Mouse (Mus musculus) CD4-positive helper T cell, adult 2 months (primary cell): ENCODE measurements around the gene Sar1a.

Experiments
- DNase-seq: peaks from one replicate; pipeline ENCODE4 v3.0.0-alpha.2; 2012; ENCODE audit warnings: low read depth, missing footprints, low spot score

The Sar1a gene

DNA sequence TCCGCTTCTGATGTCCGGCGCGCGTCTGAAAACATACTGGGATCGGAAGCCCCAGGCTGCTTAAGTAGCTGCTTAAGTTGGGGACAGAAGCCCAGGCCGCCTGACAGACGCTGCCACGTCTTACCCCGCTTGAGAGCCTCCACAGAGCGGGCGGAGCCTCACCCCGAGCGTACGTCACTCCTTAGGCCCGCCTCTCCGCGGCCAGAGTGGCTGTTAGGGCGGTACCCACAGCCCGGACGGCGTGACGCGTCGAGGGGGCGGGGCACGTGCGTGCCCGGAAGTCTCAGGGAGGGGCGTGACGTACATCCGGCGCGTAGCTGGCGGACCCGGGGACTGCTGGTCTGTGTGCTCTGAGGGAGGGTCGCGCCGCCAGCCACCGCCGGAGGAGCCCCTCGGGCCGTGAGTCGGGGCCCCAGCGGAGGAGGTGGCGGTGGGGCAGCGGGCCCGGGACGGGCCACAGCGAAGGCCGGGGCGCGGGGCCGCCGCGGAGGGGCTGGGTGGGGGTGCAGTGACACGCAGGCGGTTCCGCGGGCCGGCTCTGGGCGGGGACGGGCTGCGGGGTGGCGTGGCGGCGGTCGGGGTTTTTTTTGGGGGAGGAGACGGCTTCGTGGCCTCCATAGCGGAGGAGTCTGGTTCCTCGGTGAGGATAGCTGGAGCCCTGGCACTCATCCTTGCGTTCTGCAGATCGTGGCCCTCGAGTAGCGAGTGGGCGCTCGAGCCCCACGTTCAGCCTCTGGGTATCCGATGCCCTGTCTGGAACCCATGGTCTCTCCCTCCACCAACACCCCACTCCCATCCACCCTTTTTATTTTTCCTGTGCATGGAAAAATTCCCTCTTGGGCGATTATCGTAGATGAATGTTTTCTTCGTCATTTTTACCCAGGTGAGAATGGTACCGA lies at the start of gene Sar1a:
Gene Sar1a (plus strand): TSS at position 285 of the 899 bp plus-strand sequence.
- DNase-seq = peak; percentile 98

GRCm38 (mm10) chr10:61632445-61632844 lies 47.7 kb upstream of the Sar1a start:
- no peak for DNase-seq

- DNase-seq = no peak
Measured at GRCm38 (mm10) chr10:61637055-61637454, 43.0 kb upstream of the Sar1a start.

- no peak for DNase-seq
Measured at GRCm38 (mm10) chr10:61640363-61640762, 39.7 kb upstream of the Sar1a start.

DNA sequence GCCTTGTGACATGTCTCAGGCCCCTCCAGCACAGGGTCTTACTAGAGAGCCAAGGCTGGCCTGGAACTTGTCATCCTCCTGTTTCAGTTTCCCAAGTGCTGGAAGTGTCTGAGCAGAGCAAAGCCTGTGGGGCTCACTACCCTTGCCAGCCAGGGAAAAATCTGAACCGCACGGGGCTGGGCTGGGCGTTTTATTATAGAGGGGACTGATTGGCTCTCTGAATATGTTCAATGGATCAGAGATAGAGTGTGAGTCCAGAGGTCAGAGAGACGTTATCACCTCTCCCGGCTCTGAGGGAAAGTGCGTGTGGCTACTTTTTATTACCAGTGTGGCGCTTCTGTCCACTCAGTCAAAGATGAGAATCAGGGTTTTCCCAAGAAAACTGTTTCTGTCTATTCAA lies 33.5 kb upstream of the Sar1a start:
- no peak for DNase-seq

DNA sequence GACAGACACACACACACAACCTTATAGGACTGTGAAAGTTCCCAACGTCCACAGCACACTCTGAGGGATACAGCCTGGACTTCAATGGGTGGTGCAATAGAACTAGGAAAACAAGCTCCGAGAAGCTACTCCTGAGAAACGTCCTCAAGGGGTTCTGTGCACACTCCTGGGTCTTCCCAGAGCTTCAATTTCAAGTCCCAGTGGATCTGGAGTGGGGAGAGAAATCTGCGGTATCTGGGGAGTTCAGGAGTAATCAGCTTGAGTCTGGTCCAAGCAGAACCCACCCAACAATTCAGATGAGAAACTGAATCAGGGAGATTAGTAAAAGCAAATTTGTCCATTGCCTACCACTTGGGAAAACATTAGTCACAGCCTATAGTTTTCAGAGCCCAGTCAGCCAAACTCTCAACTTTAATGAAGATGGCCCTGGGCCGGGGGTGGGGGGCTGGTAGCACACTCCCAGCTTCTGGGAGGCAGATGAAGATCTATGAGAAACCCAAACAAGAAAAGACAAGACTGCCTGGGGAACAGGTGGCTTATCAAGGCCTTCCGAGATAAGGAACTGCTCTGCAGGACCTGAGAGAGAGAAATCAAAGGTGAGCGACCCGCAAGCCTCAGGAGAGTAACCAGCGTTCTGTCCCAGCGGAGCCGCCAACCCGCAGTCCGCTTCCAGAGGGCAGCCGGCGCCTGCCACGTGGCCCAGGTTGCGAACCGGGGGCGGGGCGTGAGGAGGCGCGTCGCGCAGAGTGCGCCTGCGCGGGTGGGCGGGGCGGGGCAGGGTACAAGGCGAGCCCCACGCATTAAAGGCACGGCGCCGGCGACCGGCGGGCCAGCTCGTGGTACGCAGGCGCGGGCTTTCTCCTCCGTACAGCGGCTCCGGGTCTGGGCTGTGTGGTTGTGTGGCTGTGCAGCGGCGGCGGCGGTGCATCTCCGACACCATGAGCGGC lies 32.0 kb upstream of the Sar1a start, which contains the start of gene Ppa1:
Gene Ppa1 (plus strand): TSS at position 763 of the 947 bp plus-strand sequence.
- DNase-seq = peak; percentile 93

- peak; percentile 56 for DNase-seq
Measured at GRCm38 (mm10) chr10:61648737-61649645, 31.1 kb upstream of the Sar1a start.

GRCm38 (mm10) chr10:61654105-61654504 lies 26.0 kb upstream of the Sar1a start:
- no peak for DNase-seq

- no peak for DNase-seq
Measured at GRCm38 (mm10) chr10:61654691-61655090, 25.4 kb upstream of the Sar1a start.

DNA sequence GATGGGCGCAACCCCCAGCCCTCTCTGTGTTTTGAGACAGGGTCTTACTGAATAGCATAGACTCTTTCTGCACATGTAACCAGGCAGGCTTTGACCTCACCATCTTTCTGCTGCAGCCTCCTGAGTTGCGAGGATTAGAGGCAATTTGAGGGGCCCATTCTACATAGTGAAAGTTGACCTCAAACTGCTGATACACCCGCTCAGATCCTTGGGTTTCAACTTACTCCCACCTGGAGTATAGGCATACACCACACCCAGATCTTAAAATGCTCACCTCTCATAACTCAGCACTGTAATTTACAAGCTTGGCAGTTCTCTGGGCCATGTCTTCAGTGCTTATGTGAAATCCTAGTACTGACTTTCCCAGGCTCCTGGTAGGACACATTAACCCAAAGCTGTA lies 24.9 kb upstream of the Sar1a start:
- no peak for DNase-seq

DNA sequence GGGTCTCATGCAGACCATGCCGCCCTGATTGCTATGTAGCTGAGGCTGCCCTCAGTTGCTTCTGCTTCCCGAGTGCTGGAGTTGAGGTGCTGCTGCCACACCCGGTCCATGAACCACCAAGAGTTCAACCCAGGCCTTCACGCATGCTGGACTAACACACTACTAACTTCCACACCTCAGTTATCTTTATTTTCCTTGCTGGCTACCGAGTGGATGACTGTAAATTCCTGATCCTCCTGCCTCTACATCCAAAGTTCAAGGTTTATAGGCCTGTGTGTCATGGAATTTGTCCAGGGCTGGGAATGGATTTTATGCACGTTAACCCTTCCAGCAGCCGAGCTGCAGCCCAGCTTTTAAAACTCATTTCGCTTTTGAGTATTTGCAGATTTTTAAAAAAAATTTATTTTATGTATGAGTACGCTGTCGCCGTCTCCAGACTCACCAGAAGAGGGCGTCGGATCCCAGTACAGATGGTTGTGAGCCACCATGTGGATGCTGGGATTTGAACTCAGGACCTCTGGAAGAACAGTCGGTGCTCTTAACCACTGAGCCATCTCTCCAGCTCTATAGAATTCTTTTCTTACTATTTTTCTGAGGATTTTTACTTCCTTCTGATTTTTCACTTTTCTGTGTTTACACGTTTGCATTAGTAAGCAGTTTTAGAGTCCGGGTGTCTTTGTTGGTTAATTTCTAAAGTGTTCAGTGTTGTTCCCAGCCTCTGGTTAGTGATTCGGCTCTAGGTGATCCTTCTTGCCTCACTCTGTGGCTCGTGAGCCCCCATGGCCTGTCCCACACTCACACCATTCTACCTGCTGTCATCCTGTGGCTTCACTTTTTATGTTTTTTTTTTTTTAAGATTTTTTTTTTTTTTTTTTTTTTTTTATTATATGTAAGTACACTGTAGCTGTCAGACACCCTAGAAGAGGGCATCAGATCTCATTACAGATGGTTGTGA lies 22.9 kb upstream of the Sar1a start:
- no peak for DNase-seq

- peak; percentile 68 for DNase-seq
Measured at GRCm38 (mm10) chr10:61657985-61658384, 22.1 kb upstream of the Sar1a start.

- DNase-seq = no peak
Measured at GRCm38 (mm10) chr10:61661887-61662286, 18.2 kb upstream of the Sar1a start.

GRCm38 (mm10) chr10:61662391-61662988 lies 17.6 kb upstream of the Sar1a start:
- DNase-seq = no peak

GRCm38 (mm10) chr10:61665111-61665510 lies 15.0 kb upstream of the Sar1a start:
- no peak for DNase-seq

GRCm38 (mm10) chr10:61665651-61666050 lies 14.4 kb upstream of the Sar1a start:
- no peak for DNase-seq

GRCm38 (mm10) chr10:61669289-61669688 lies 10.8 kb upstream of the Sar1a start:
- no peak for DNase-seq

GRCm38 (mm10) chr10:61669896-61670295 lies 10.2 kb upstream of the Sar1a start:
- DNase-seq = no peak

- DNase-seq = no peak
Measured at GRCm38 (mm10) chr10:61670758-61671157, 9.3 kb upstream of the Sar1a start.

DNA sequence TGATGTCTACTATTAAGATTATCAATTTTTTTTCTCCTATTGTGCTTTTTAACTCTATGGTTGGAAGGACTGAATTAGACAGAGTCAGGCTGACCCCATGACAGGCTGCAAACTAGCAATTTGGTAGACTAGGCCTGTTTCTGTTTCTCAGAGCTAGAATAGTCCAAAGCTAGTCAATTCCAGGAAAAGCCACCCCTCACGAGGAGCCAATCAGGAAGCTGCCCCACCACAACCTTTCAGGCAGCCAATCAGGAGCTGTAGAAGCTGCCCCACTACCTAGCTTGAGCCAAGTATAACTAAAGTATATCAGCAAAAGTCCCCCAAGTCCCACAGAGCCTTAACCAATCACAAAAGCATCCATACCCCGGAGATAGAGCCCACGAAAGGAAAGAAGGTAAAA lies 4.2 kb upstream of the Sar1a start:
- no peak for DNase-seq
